Mouse (Mus musculus): Measurements from ENCODE around the gene Il10rb. TPM values are rescaled to one million over a fixed set of nuclear protein-coding genes. Genes with fewer than 3 reads are reported as not detected.

Il10rb gene
- total and polyA plus RNA-seq, 3 experiments = 32.1 to 37.9 (median 36.1) TPM

- Histone ChIP-seq H3K9ac (ENCODE audit: insufficient read depth, low read depth) (peak within 1 kb of the TSS; percentile 93), H3K9me3 (replicated peaks; ENCODE audit: low read length) (peaks cover 11% of the 10 kb centered on the region), H3K4me2 (ENCODE audit: insufficient read depth, low read depth, poor library complexity, severe bottlenecking) (peak within 1 kb of the TSS; percentile 80), H3K4me1 (ENCODE audit: control insufficient read depth in 1 of 2, insufficient read depth in 2 of 2) (peaks cover 3 to 27% of the 10 kb centered on the region in 2 experiments; a peak in 3 of 4 replicates), H3K27ac (ENCODE audit: insufficient read depth, low read depth) (peak within 1 kb of the TSS; percentile 57), H3K27me3 (replicated peaks) (peaks cover 4% of the 10 kb centered on the region), H3K4me3 (replicated peaks in 1 of 3; ENCODE audit: low read depth in 2 of 3, low read length in 2 of 3, poor library complexity in 1 of 3) (peak within 1 kb of the TSS; percentile 76 to 96 (median 96)), H3K36me3 (replicated peaks in 1 of 2; ENCODE audit: control insufficient read depth in 1 of 2, insufficient read depth in 1 of 2, low read length in 1 of 2) (peaks cover 5 to 30% of the 10 kb centered on the region in 2 experiments), H3K79me2 (replicated peaks; ENCODE audit: control insufficient read depth, extremely low read depth, insufficient read depth, poor library complexity, severe bottlenecking) (peaks cover 20% of the 10 kb centered on the region)
- in situ Hi-C loops (cut with MboI; ENCODE audit: low pct_ligation_motif_present, low pct_unique_long_range_greater_than_20kb, low sequenced_read_pairs) = loop anchor here (5.0 to 25.0 kb wide), 3 partner anchors 79 to 914 kb away; partner anchors contain the start of gene Kcne2
- dilution Hi-C loops (cut with MboI; ENCODE audit: extremely low pct_ligation_motif_present, extremely low pct_unique_long_range_greater_than_20kb, low sequenced_read_pairs) = no loop called here
- DNase-seq (ENCODE audit: extremely low read depth) = peak; percentile 73
- TF ChIP-seq ZKSCAN1 (IDR thresholded peaks at IDR 0.05; ENCODE audit: borderline replicate concordance, low read depth, low read length) (no peak), NELFE (IDR thresholded peaks at IDR 0.05; ENCODE audit: low read depth, low read length) (peak; percentile 69), CTCF (conservative IDR thresholded peaks at IDR 0.05 in 1 of 2, IDR thresholded peaks at IDR 0.05 in 1 of 2; ENCODE audit: low read depth in 2 of 2, low read length in 2 of 2) (no peak), ZNF384 (IDR thresholded peaks at IDR 0.05; ENCODE audit: low read depth, low read length) (no peak), TCF12 (IDR thresholded peaks at IDR 0.05; ENCODE audit: low read depth, low read length) (peak; percentile 30), SMC3 (IDR thresholded peaks at IDR 0.05; ENCODE audit: low read depth, low read length) (peak; percentile 16; the same call in 1 of the 2 replicates), POLR2A (IDR thresholded peaks at IDR 0.05; ENCODE audit: low read depth, low read length) (peak; percentile 68), POLR2AphosphoS2 (IDR thresholded peaks at IDR 0.05; ENCODE audit: low read depth, low read length) (no peak), NRF1 (IDR thresholded peaks at IDR 0.05; ENCODE audit: low read depth, low read length) (peak; percentile 42), PAX5 (IDR thresholded peaks at IDR 0.05; ENCODE audit: low read length) (no peak), MAX (IDR thresholded peaks at IDR 0.05; ENCODE audit: low read length) (peak; percentile 52; the same call in 1 of the 2 replicates), CHD2 (IDR thresholded peaks at IDR 0.05; ENCODE audit: low read length) (no peak), USF2 (conservative IDR thresholded peaks at IDR 0.05; ENCODE audit: low read depth, low read length) (no peak), ZMIZ1 (IDR thresholded peaks at IDR 0.05; ENCODE audit: low read depth, low read length) (peak; percentile 42; the same call in 1 of the 2 replicates), KAT2A (IDR thresholded peaks at IDR 0.05; ENCODE audit: insufficient replicate concordance, low read length) (no peak), TBP (conservative IDR thresholded peaks at IDR 0.05; ENCODE audit: low read depth, low read length) (0 out of 2 replicates have a peak, but pooled peaks have one; percentile 24), SIN3A (IDR thresholded peaks at IDR 0.05; ENCODE audit: low read length) (peak; percentile 55; the same call in 1 of the 2 replicates), UBTF (IDR thresholded peaks at IDR 0.05; ENCODE audit: low read depth, low read length) (peak; percentile 20; the same call in 1 of the 2 replicates), ELF1 (IDR thresholded peaks at IDR 0.05; ENCODE audit: low read depth, low read length) (peak; percentile 71), MYC (IDR thresholded peaks at IDR 0.05; ENCODE audit: low read depth, low read length) (peak; percentile 48; the same call in 1 of the 2 replicates), RCOR1 (conservative IDR thresholded peaks at IDR 0.05; ENCODE audit: low read depth, low read length) (no peak), GABPA (IDR thresholded peaks at IDR 0.05; ENCODE audit: insufficient replicate concordance, low read depth, low read length) (no peak), CHD1 (IDR thresholded peaks at IDR 0.05; ENCODE audit: low read depth, low read length) (no peak), ZC3H11A (IDR thresholded peaks at IDR 0.05; ENCODE audit: low read depth, low read length) (no peak), MAZ (IDR thresholded peaks at IDR 0.05; ENCODE audit: low read depth, low read length) (0 out of 2 replicates have a peak, but pooled peaks have one; percentile 30), EP300 (IDR thresholded peaks at IDR 0.05; ENCODE audit: low read length) (no peak), USF1 (IDR thresholded peaks at IDR 0.05; ENCODE audit: low read depth, low read length) (no peak), HCFC1 (IDR thresholded peaks at IDR 0.05; ENCODE audit: low read depth, low read length) (peak; percentile 36), IRF4 (IDR thresholded peaks at IDR 0.05; ENCODE audit: low read depth, low read length) (peak; percentile 35; the same call in 1 of the 2 replicates), RAD21 (IDR thresholded peaks at IDR 0.05; ENCODE audit: low read depth, low read length) (no peak), JUN (IDR thresholded peaks at IDR 0.05; ENCODE audit: insufficient read depth, low read depth, low read length) (no peak), BHLHE40 (IDR thresholded peaks at IDR 0.05; ENCODE audit: low read depth, low read length) (no peak; the same call in 1 of the 2 replicates), MXI1 (IDR thresholded peaks at IDR 0.05; ENCODE audit: low read depth, low read length) (peak; percentile 74), MAFK (IDR thresholded peaks at IDR 0.05; ENCODE audit: insufficient replicate concordance, low read length) (no peak), JUND (conservative IDR thresholded peaks at IDR 0.05; ENCODE audit: low read depth, low read length) (no peak), ETS1 (conservative IDR thresholded peaks at IDR 0.05; ENCODE audit: low read depth, low read length) (no peak), MEF2A (IDR thresholded peaks at IDR 0.05; ENCODE audit: borderline replicate concordance, low read depth, low read length) (peak; percentile 31; the same call in 1 of the 2 replicates)
These were observed 33.1 kb upstream of the Il10rb start, which contains the start of gene Ifnar2 for GRCm38 (mm10) chr16:91372577-91373472. Ifnar2 (plus strand) TSS chr16:91372783.

Measured in CH12.LX (cell line).